Mouse (Mus musculus): ENCODE data around the gene Lrrc28. TPM values are rescaled to one million over a fixed set of nuclear protein-coding genes. Genes with fewer than 3 reads are reported as not detected.

The Lrrc28 gene
- total RNA-seq, 2 experiments from 2014 or later, result 21.3 to 23.6 TPM

DNA sequence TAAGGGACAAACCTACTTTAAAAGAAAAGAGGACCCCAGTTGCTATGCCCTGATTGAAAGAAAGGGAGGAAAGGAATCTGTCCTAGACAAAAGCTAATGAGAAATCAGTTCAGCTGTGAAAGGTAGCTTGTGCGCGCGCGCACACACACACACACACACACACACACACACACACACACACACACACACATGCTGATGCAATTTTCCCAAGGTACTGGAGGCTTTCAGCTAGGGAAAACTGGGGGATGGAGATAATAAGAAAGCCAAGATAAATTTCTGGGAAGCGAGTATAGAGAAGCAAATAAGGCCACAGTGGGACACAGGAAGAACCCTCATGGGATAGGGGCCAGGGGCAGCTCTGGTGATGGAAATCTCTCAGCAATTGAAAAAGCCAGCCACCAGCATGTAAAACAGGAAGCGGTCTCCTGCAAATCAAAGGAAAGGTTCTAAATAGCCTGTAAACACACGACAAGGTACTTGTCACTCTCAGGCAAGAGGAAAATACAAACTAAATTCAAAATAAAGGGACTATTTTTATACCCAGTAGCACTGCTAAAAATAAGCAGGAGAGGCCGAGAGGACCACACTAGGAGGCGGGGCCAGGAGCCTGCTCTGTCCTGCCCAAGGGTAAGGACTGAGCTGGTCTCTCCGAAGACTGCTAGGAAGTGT is 31.1 kb downstream of the Lrrc28 start:
- H3K27ac ChIP-seq, result peak overlapping the region; percentile 81
- DNase-seq, result peak; percentile 65
- peak overlapping the region; percentile 53 for H3K4me3 ChIP-seq
- no peak for TF ChIP-seq CTCF (IDR thresholded peaks at IDR 0.05)
- intact Hi-C loops (cut with DNase I), result no loop called here

- peak overlapping the region; percentile 83 for H3K27ac ChIP-seq
- intact Hi-C loops (cut with DNase I), result loop anchor here (5.0 kb wide), 1 partner anchor 41 kb away; no protein-coding TSS in a partner anchor
Measured at GRCm38 (mm10) chr7:67608348-67609024, 36.6 kb downstream of the Lrrc28 start.

DNA sequence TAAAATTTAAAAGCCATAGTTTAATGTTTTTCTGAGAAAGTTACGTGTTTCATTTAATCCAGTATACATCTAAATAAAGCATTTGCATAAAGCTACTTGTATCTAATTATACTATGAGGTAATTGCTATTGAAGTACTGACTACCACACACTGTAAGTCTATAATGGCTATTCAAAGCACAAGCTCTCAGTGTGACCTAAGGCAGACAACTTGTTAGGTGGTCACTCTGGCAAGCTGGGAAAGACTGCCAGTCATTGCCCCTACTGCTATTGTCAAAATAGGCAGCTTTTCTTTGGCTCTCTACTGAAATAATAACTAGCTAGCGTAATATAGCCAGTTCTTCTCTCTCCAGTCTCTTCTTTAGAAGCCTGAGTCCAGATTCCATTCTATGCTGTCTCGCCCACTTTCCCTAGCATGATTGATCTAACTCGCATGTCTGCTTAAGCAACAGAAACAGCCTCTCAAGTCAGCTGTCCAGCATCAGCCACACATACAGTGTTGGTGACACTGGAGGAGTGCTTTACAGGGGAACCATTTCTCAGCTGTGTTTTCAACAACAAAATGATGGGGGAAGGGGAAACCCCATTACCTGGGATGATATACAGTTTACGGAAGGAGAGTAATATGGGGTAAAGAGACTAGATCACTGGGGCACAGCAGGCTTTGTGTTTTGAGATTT is 37.3 kb downstream of the Lrrc28 start:
- TF ChIP-seq CTCF (IDR thresholded peaks at IDR 0.05), result no peak
- DNase-seq, result no peak
- H3K27ac ChIP-seq, result peak overlapping the region; percentile 83
- intact Hi-C loops (cut with DNase I), result loop anchor here (5.0 kb wide), 1 partner anchor 41 kb away; no protein-coding TSS in a partner anchor
- H3K4me3 ChIP-seq, result peak overlapping the region; percentile 35

More at GRCm38 (mm10) chr7:67608348-67609024, 36.6 kb downstream of the Lrrc28 start:
- no peak for TF ChIP-seq CTCF (IDR thresholded peaks at IDR 0.05)
- peak overlapping the region; percentile 35 for H3K4me3 ChIP-seq
- peak; percentile 62 for DNase-seq

- Histone ChIP-seq H3K27ac (no peak overlapping the region), H3K4me3 (no peak overlapping the region)
- intact Hi-C loops (cut with DNase I), result loop anchor here (5.0 kb wide), 1 partner anchor 39 kb away; no protein-coding TSS in a partner anchor
- no peak for DNase-seq
- TF ChIP-seq CTCF (IDR thresholded peaks at IDR 0.05), result no peak
Measured at GRCm38 (mm10) chr7:67606250-67606649, 38.8 kb downstream of the Lrrc28 start.

DNA sequence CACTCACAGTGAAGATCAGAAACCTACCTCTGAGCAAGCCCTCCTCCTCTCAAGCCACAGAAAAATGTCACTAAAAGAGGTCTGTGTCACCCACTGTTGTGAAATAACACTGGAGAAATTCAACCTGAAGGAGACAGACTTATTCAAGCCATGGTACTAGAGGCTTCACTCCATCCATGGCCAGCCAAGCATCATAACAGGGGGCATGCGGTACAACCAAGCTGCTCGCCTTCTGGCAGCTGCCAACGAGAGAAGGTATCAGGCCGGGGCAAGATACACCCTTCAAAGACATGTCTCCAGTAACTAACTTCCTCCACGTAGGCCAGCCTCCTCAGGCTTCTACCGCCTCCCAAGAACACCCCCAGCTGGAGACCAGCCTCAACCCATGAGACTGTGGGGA is 40.0 kb downstream of the Lrrc28 start:
- no peak for DNase-seq
- intact Hi-C loops (cut with DNase I), result loop anchor here (5.0 kb wide), 1 partner anchor 38 kb away; no protein-coding TSS in a partner anchor
- TF ChIP-seq CTCF (IDR thresholded peaks at IDR 0.05), result no peak
- Histone ChIP-seq H3K4me3 (no peak overlapping the region), H3K27ac (no peak overlapping the region)

DNA sequence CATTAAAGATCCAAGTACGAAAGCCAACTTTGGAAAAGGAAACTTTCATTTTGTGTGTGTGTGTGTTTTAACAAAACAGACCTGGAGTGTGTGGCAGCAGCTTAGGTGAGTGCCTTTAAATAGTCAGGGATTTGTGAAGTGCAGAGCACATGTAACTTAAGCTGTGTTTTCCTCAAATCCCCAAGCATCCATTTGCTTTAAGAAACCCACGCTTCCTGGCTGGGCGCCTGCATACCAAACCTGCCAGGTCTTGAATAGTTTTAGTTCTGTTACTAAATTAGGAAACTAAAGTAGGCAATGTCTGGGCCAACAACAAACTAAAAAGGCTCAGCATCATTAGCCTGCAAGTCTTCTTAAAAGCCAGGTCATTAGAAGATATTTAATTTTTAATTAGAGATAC is 47.0 kb downstream of the Lrrc28 start:
- no peak overlapping the region for H3K4me3 ChIP-seq
- peak; percentile 81 for DNase-seq
- H3K27ac ChIP-seq, result peak overlapping the region; percentile 79
- TF ChIP-seq CTCF (IDR thresholded peaks at IDR 0.05), result no peak
- intact Hi-C loops (cut with DNase I), result no loop called here

GRCm38 (mm10) chr7:67596961-67597360 is 48.1 kb downstream of the Lrrc28 start:
- no peak for DNase-seq
- intact Hi-C loops (cut with DNase I), result no loop called here
- Histone ChIP-seq H3K27ac (peak overlapping the region; percentile 79), H3K4me3 (no peak overlapping the region)
- no peak for TF ChIP-seq CTCF (IDR thresholded peaks at IDR 0.05)

DNA sequence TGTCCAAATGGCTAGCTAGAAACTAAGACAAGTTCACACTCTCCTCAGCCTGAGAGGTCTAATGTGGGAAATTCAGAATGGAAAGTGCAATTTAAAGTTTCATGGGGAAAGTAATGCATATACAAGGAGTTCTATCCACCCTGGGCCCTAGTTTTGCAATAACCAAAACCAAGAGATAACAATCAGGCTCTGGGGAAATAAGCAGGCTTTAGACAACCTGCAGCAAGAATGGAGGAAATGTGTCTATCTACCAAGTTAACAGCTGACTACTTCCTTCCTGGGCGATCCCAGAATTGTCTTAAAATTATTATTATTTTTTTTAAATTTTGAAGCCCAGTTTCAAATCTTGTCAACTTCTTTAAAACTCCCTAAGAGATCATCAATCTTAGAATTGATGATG is 48.7 kb downstream of the Lrrc28 start:
- Histone ChIP-seq H3K4me3 (no peak overlapping the region), H3K27ac (no peak overlapping the region; the same call in 1 of the 2 replicates)
- intact Hi-C loops (cut with DNase I), result no loop called here
- no peak for DNase-seq
- no peak for TF ChIP-seq CTCF (IDR thresholded peaks at IDR 0.05)

GRCm38 (mm10) chr7:67593902-67594301 is 51.2 kb downstream of the Lrrc28 start:
- TF ChIP-seq CTCF (IDR thresholded peaks at IDR 0.05), result no peak
- H3K27ac ChIP-seq, result no peak overlapping the region
- no peak for DNase-seq
- intact Hi-C loops (cut with DNase I), result no loop called here
- no peak overlapping the region for H3K4me3 ChIP-seq

GRCm38 (mm10) chr7:67592670-67593069 is 52.4 kb downstream of the Lrrc28 start:
- TF ChIP-seq CTCF (IDR thresholded peaks at IDR 0.05), result no peak
- intact Hi-C loops (cut with DNase I), result no loop called here

GRCm38 (mm10) chr7:67588743-67589142 is 56.3 kb downstream of the Lrrc28 start:
- TF ChIP-seq CTCF (IDR thresholded peaks at IDR 0.05), result no peak
- intact Hi-C loops (cut with DNase I), result no loop called here
- Histone ChIP-seq H3K4me3 (no peak overlapping the region), H3K27ac (no peak overlapping the region)
- no peak for DNase-seq

More at GRCm38 (mm10) chr7:67592670-67593069, 52.4 kb downstream of the Lrrc28 start:
- H3K27ac ChIP-seq, result no peak overlapping the region
- no peak for DNase-seq
- no peak overlapping the region for H3K4me3 ChIP-seq

DNA sequence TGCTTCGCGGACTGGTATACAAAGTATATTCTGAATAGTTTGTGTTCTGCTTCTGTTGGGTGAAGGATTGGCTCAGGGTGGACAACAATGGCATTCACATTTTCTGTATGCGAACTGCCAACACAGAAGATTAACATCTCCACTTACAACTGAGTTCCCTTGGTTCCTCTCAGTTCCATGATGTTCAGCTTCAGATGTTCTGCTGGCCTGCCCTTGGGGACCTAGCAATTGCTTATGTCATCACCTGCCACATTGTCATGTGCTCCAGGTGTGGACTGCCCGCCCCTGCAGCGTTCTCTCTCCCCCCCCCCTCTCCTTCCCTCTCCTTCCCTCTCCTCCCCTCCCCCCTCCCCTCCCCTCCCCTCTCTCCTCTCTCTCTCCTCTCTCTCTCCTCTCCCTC is 58.6 kb downstream of the Lrrc28 start:
- no peak for DNase-seq
- intact Hi-C loops (cut with DNase I), result no loop called here
- TF ChIP-seq CTCF (IDR thresholded peaks at IDR 0.05), result no peak
- Histone ChIP-seq H3K4me3 (no peak overlapping the region), H3K27ac (no peak overlapping the region)

DNA sequence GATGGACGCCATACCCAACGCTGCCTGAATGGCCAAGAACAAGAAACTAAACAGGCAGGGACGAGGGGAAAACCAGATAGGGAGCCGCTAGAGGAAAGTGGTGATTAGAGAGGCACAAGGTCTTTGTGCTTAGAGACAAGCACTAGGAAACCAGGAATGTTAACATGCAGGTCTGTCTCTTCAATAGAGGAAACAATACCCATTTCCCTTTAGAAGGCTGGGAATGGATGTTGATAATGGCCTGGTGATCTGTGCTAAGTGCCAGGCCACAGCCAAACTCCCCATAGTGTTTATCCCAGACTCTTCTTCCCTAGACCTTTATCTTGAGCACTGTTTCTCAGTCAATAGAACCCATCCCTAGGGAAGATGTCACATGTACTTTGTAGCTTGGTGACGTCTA is 61.2 kb downstream of the Lrrc28 start:
- no peak for TF ChIP-seq CTCF (IDR thresholded peaks at IDR 0.05)
- Histone ChIP-seq H3K27ac (no peak overlapping the region), H3K4me3 (no peak overlapping the region)
- intact Hi-C loops (cut with DNase I), result no loop called here
- no peak for DNase-seq

Data from gastrocnemius, adult 2 months (tissue).